Mouse (Mus musculus) spleen, postnatal 0 days (tissue): ENCODE data around the gene Plekha8. TPM values are rescaled to one million over a fixed set of nuclear protein-coding genes. Genes with fewer than 3 reads are reported as not detected.

ENCODE experiments used
- polyA plus RNA-seq: library from polyadenylated mRNA; unstranded; fragments of >200 nt; fragmentation: Nextera tagmentation; extraction: Ambion mirVana; gene quantifications from 2 replicates; pipeline ENCODE4 v1.2.1, GENCODE M21; 2015

Plekha8 gene
- 1.9 and 2.0 TPM in 2 replicates for polyA plus RNA-seq

DNA sequence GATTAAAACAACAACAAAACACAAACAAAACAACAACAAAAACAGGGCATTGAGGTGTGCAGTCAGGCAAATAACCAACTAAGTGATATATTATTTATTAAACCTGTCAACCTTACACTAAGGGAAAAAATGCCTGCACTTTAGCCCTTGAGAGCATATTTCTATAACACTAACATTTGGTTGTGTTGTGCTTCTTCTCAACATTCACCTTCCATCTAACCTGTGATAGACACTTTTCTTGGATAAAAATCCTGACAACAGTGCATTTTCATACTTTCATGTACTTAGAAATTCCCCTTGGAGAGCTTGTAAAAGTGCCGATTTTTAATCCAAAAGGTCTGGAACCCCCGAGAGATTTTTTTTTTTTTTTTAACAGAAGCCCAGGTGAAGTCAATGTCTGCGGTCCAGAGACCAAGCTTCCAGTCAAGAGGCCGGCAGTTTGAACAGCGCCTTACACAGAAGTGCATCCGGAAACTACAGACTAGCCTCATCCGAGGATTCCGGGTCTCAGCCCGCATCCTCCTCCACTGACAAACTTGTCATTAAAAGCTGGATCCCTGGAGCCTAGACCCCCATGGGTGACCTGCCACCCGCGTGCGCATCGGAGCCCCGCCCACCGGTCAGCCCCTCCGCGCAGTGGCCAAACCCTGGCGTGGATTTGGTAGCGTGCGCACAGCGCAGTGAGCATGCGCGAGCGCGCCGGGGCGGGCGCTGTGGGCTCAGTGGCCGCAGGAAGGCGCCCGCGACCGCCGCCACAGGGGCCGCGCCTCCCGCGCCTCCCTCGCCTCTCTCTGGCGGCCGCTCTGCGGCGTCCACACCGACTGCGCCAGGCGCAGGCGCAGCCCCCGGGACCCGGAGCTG, at the start of gene Plekha8:
Gene Plekha8 (plus strand): TSS at position 643 of the 861 bp plus-strand sequence.

GRCm38 (mm10) chr6:54565665-54566545, 29.0 kb upstream of the Plekha8 start, which contains the start of gene Scrn1:
TSS of gene Scrn1 (minus strand) at chr6:54566489.

DNA sequence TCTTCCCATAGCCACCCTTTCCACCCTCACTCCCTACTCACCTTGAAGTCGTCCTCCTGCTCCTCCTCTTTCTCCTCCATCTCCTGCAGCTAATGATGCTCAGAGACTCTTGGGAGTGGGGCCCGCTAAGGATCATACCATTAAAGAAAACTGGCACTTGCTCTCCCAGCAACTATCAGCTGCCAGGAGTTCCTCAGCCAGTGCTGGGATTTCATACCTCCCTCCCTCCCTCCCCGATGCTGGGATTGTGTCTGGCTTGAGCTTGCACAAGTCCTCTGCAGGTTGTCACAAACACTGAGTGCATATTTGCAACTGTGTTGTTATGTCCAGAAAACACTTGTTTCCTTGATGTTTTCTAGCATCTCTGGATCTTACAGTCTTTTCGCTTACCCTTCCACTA, 2.3 kb downstream of the Plekha8 start, which contains the start of gene Fkbp14:
Gene Fkbp14 (minus strand): TSS at position 101 of the 400 bp plus-strand sequence.

GRCm38 (mm10) chr6:54680891-54681745, 86.2 kb downstream of the Plekha8 start, which contains the start of gene Mturn:
TSS of gene Mturn (plus strand) at chr6:54681624.

Other genes starting within 250 kb of the Plekha8 start
- 0.78 TPM in 2 replicates for gene Wipf3, start 165.5 kb upstream of the Plekha8 start, polyA plus RNA-seq
- gene Scrn1, start 28.6 kb upstream of the Plekha8 start, polyA plus RNA-seq, result 0.99 and 1.2 TPM in 2 replicates
- 4.6 and 7.0 TPM in 2 replicates for gene Fkbp14, start 2.2 kb downstream of the Plekha8 start, polyA plus RNA-seq
- 6.4 and 7.0 TPM in 2 replicates for gene Mturn, start 86.5 kb downstream of the Plekha8 start, polyA plus RNA-seq
- gene Znrf2, start 221.8 kb downstream of the Plekha8 start, polyA plus RNA-seq, result 5.3 and 6.6 TPM in 2 replicates